In genomic region chr13:44243211-44243610, GRCm38 (mm10) we compare ENCODE assay signal across 16 mouse cellular contexts.
"Had no signal": no experiment of that assay in that cellular context is flagged by ENCODE, and none has a peak within 500 bp of the region (broad histone marks: within the 10 kb centered on the region; RNA-seq: fewer than 3 reads in every experiment).

No protein-coding gene starts in this region.

- H3K9ac ChIP-seq: lung, embryonic 15.5 days; midbrain, embryonic 13.5 days; midbrain, embryonic 15.5 days; neural tube, embryonic 12.5 days; stomach, embryonic 15.5 days had no signal

- DNase-seq: lung, postnatal 14 days; lung, postnatal 36 days; right cerebral cortex, postnatal 14 days; thymus, adult 2 months; thymus, postnatal 25 days; thymus, postnatal 4 days had no signal

- H3K27ac ChIP-seq: lung, embryonic 15.5 days; macrophage; midbrain, embryonic 13.5 days; midbrain, embryonic 15.5 days; neural tube, embryonic 12.5 days; stomach, embryonic 15.5 days; stomach, postnatal 0 days had no signal

- H3K4me3 ChIP-seq: lung, embryonic 15.5 days; megakaryocyte, embryonic 14.5 days; midbrain, embryonic 13.5 days; midbrain, embryonic 15.5 days; neural tube, embryonic 12.5 days; stomach, embryonic 15.5 days had no signal

- ATAC-seq: lung, postnatal 0 days; midbrain, embryonic 13.5 days; midbrain, embryonic 15.5 days had no signal

- H3K36me3 ChIP-seq: lung, embryonic 15.5 days; midbrain, embryonic 13.5 days; midbrain, embryonic 15.5 days; neural tube, embryonic 12.5 days; stomach, embryonic 15.5 days had no signal

- H3K27me3 ChIP-seq: lung, embryonic 15.5 days; megakaryocyte, embryonic 14.5 days; midbrain, embryonic 13.5 days; midbrain, embryonic 15.5 days; neural tube, embryonic 12.5 days; stomach, embryonic 15.5 days had no signal

- H3K9me3 ChIP-seq: lung, embryonic 15.5 days; megakaryocyte, embryonic 14.5 days; midbrain, embryonic 13.5 days; midbrain, embryonic 15.5 days; neural tube, embryonic 12.5 days; stomach, embryonic 15.5 days had no signal

- H3K4me2 ChIP-seq: lung, embryonic 15.5 days; midbrain, embryonic 11.5 days; midbrain, embryonic 13.5 days; midbrain, embryonic 15.5 days; neural tube, embryonic 12.5 days; stomach, embryonic 15.5 days had no signal
